Mouse (Mus musculus) MEL (cell line): ENCODE measurements around the gene Layn. TPM values are rescaled to one million over a fixed set of nuclear protein-coding genes. Genes with fewer than 3 reads are reported as not detected.

Experiments used
- DNase-seq: peaks from one replicate; pipeline ENCODE4 v3.0.0; 2011; ENCODE audit warnings: low read depth, low spot score
- H3K27ac ChIP-seq: 2 replicates; pipeline ENCODE4 v1.5.1; 2012; ENCODE audit warnings: low read depth, mild to moderate bottlenecking, control low read depth, low read length, moderate library complexity; ENCODE audit not compliant: control insufficient read depth
- H3K27me3 ChIP-seq, 2 experiments: fragments of 150-350 bp in 1 of 2; sonication (generic) in 1 of 2; 2 replicates each; pipeline ENCODE4 v1.6.1; 2012; ENCODE audit warnings: low read length in 2 of 2, mild to moderate bottlenecking in 2 of 2, improper control_type of control experiment in 1 of 2, moderate library complexity in 1 of 2; ENCODE audit not compliant: insufficient read depth in 2 of 2, control insufficient read depth in 1 of 2
- H3K36me3 ChIP-seq, 2 experiments: 2 replicates each; pipeline ENCODE4 v1.6.1; 2012 to 2014; ENCODE audit warnings: low read length in 2 of 2, improper control_type of control experiment in 1 of 2, inconsistent platforms in 1 of 2, mild to moderate bottlenecking in 1 of 2; ENCODE audit not compliant: insufficient read depth in 2 of 2, control insufficient read depth in 1 of 2
- H3K4me1 ChIP-seq, 2 experiments: fragments of 150-350 bp in 1 of 2; sonication (generic) in 1 of 2; 2 replicates each; pipeline ENCODE4 v1.6.1; 2012; ENCODE audit warnings: low read length in 2 of 2, improper control_type of control experiment in 1 of 2, mild to moderate bottlenecking in 1 of 2; ENCODE audit not compliant: insufficient read depth in 2 of 2, control insufficient read depth in 1 of 2
- H3K4me3 ChIP-seq, 2 experiments: fragments of 150-350 bp in 1 of 2; sonication (generic) in 1 of 2; 2 replicates each; pipeline ENCODE4 v1.5.1; 2012; ENCODE audit warnings: low read depth in 2 of 2, low read length in 2 of 2, mild to moderate bottlenecking in 2 of 2, moderate library complexity in 2 of 2, control low read depth in 1 of 2, improper control_type of control experiment in 1 of 2; ENCODE audit not compliant: control insufficient read depth in 1 of 2, insufficient read depth in 1 of 2
- H3K79me2 ChIP-seq: 2 replicates; pipeline ENCODE4 v1.6.1; 2012; ENCODE audit warnings: mild to moderate bottlenecking, low read length, moderate library complexity; ENCODE audit not compliant: control insufficient read depth, poor library complexity, insufficient read depth
- H3K9ac ChIP-seq: 2 replicates; pipeline ENCODE4 v1.6.1; 2012; ENCODE audit warnings: low read depth, mild to moderate bottlenecking, control low read depth, low read length, moderate library complexity; ENCODE audit not compliant: control insufficient read depth, poor library complexity, severe bottlenecking
- H3K9me3 ChIP-seq: fragments of 150-350 bp; sonication (generic); replicated peaks from 2 replicates; pipeline ENCODE4 v1.6.1; 2012; ENCODE audit warnings: mild to moderate bottlenecking, low read length, improper control_type of control experiment, moderate library complexity; ENCODE audit not compliant: insufficient read depth
- E2F4 ChIP-seq: IDR thresholded peaks from 2 replicates; pipeline ENCODE4 v1.6.1; 2011; ENCODE audit warnings: low read depth, low read length, improper control_type of control experiment, borderline replicate concordance
- EP300 ChIP-seq, 2 experiments: IDR thresholded peaks; 2 replicates each; pipeline ENCODE4 v1.6.1; 2011; ENCODE audit warnings: improper control_type of control experiment in 2 of 2, low read length in 2 of 2, low read depth in 1 of 2, mild to moderate bottlenecking in 1 of 2
- ETS1 ChIP-seq: IDR thresholded peaks from 2 replicates; pipeline ENCODE4 v1.6.1; 2012; ENCODE audit warnings: low read depth, mild to moderate bottlenecking, inconsistent platforms, low read length, improper control_type of control experiment, moderate library complexity
- GATA1 ChIP-seq: IDR thresholded peaks from 2 replicates; pipeline ENCODE4 v1.6.1; 2011; ENCODE audit warnings: low read depth, low read length, improper control_type of control experiment
- HCFC1 ChIP-seq: IDR thresholded peaks from 2 replicates; pipeline ENCODE4 v1.6.1; 2012; ENCODE audit warnings: low read depth, mild to moderate bottlenecking, inconsistent platforms, low read length, improper control_type of control experiment, moderate library complexity
- JUND ChIP-seq: IDR thresholded peaks from 2 replicates; pipeline ENCODE4 v1.6.1; 2011; ENCODE audit warnings: low read depth, mild to moderate bottlenecking, improper control_type of control experiment, low read length
- MXI1 ChIP-seq: IDR thresholded peaks from 2 replicates; pipeline ENCODE4 v1.6.1; 2011; ENCODE audit warnings: mild to moderate bottlenecking, low read depth, low read length, improper control_type of control experiment
- MYB ChIP-seq: IDR thresholded peaks from 2 replicates; pipeline ENCODE4 v1.6.1; 2011; ENCODE audit warnings: mild to moderate bottlenecking, low read depth, low read length, improper control_type of control experiment
- MYC ChIP-seq: IDR thresholded peaks from 2 replicates; pipeline ENCODE4 v1.6.1; 2011; ENCODE audit warnings: low read depth, mild to moderate bottlenecking, low read length, improper control_type of control experiment, moderate library complexity
- POLR2A ChIP-seq, 2 experiments: IDR thresholded peaks; 2 replicates each; pipeline ENCODE4 v1.6.1; 2011 to 2012; ENCODE audit warnings: low read length in 2 of 2, mild to moderate bottlenecking in 2 of 2, control low read depth in 1 of 2, improper control_type of control experiment in 1 of 2, low read depth in 1 of 2, moderate library complexity in 1 of 2; ENCODE audit not compliant: control insufficient read depth in 1 of 2, insufficient read depth in 1 of 2, poor library complexity in 1 of 2
- POLR2AphosphoS2 ChIP-seq: IDR thresholded peaks from 2 replicates; pipeline ENCODE4 v1.6.1; 2011; ENCODE audit warnings: low read length, improper control_type of control experiment
- SIN3A ChIP-seq: IDR thresholded peaks from 2 replicates; pipeline ENCODE4 v1.6.1; 2012; ENCODE audit warnings: low read length, improper control_type of control experiment, inconsistent platforms
- TAL1 ChIP-seq: IDR thresholded peaks from 2 replicates; pipeline ENCODE4 v1.6.1; 2012; ENCODE audit warnings: mild to moderate bottlenecking, inconsistent platforms, low read length, moderate library complexity, mixed read lengths
- TBP ChIP-seq: IDR thresholded peaks from 2 replicates; pipeline ENCODE4 v1.8.0; 2011; ENCODE audit warnings: low read depth, low read length, improper control_type of control experiment
- TCF12 ChIP-seq: IDR thresholded peaks from 2 replicates; pipeline ENCODE4 v1.6.1; 2014; ENCODE audit warnings: low read depth, mild to moderate bottlenecking, inconsistent platforms, low read length, improper control_type of control experiment, moderate library complexity
- UBTF ChIP-seq: IDR thresholded peaks from 2 replicates; pipeline ENCODE4 v1.6.1; 2012; ENCODE audit warnings: low read depth, mild to moderate bottlenecking, inconsistent platforms, low read length, improper control_type of control experiment, moderate library complexity, borderline replicate concordance; ENCODE audit not compliant: insufficient read depth
- USF1 ChIP-seq: IDR thresholded peaks from 2 replicates; pipeline ENCODE4 v1.6.1; 2014; ENCODE audit warnings: low read depth, mild to moderate bottlenecking, inconsistent platforms, low read length, improper control_type of control experiment, moderate library complexity
- ZKSCAN1 ChIP-seq: IDR thresholded peaks from 2 replicates; pipeline ENCODE4 v1.6.1; 2012; ENCODE audit warnings: low read depth, mild to moderate bottlenecking, inconsistent platforms, low read length, improper control_type of control experiment, moderate library complexity
- ZMIZ1 ChIP-seq: IDR thresholded peaks from 2 replicates; pipeline ENCODE4 v1.6.1; 2012; ENCODE audit warnings: low read depth, mild to moderate bottlenecking, inconsistent platforms, low read length, improper control_type of control experiment, moderate library complexity
- polyA plus RNA-seq, 2 experiments: library from polyadenylated mRNA; stranded (reverse) in 1 of 2; unstranded in 1 of 2; fragments of >175 nt in 1 of 2; fragments of >200 nt in 1 of 2; gene quantifications; 2 replicates each; pipeline versions ENCODE4 v1.2.1 to v1.2.4; 2012; ENCODE audit warnings: low replicate concordance in 2 of 2, low read depth in 1 of 2; ENCODE audit not compliant: insufficient read length in 2 of 2, insufficient read depth in 1 of 2, missing spikeins in 1 of 2
- total RNA-seq: library from RNA; depleted of rRNA; stranded (reverse); fragments of 300-350 nt; gene quantifications from 2 replicates; pipeline ENCODE4 v1.2.3, GENCODE M21; 2012

The Layn gene
- total and polyA plus RNA-seq, 3 experiments: not detected

DNA sequence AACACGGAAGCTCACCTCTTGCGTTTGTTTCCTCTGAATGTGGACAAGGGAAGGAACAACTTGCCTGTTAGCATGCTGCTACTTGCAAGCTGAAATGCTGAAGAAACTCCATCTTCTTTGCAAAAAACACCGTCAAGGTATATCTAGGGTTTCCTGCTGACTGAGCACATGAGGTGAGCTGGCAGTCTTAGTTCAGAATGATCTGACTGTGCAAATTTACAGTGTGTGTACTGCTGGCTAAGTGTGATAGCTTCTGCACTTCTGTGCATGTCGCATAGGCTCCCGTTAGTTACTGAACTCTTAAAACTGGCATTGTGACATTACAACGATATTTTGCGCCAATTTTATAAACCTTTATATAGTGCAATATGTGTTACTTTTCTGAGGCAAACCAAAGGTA lies 57.2 kb downstream of the Layn start:
- peaks cover 0 to 26% of the 10 kb centered on the region in 2 experiments; a peak in 2 of 4 replicates for H3K36me3 ChIP-seq
- no peaks in the 10 kb centered on the region for H3K79me2 ChIP-seq
- no peaks in the 10 kb centered on the region for H3K27me3 ChIP-seq
- no peak for TF ChIP-seq TAL1
- TF ChIP-seq E2F4: no peak
- TF ChIP-seq USF1: no peak
- TF ChIP-seq MXI1: no peak
- no peak for TF ChIP-seq ETS1
- TF ChIP-seq ZMIZ1: no peak
- TF ChIP-seq TBP: no peak
- no peak for TF ChIP-seq MYB
- TF ChIP-seq, all 39 proteins: peak for 0
- Histone ChIP-seq H3K27ac (no peak overlapping the region), H3K9ac (no peak overlapping the region), H3K9me3 (no peaks in the 10 kb centered on the region), H3K4me1 (peaks cover 6 to 18% of the 10 kb centered on the region in 2 experiments), H3K4me3 (no peak overlapping the region)
- DNase-seq: no peak

DNA sequence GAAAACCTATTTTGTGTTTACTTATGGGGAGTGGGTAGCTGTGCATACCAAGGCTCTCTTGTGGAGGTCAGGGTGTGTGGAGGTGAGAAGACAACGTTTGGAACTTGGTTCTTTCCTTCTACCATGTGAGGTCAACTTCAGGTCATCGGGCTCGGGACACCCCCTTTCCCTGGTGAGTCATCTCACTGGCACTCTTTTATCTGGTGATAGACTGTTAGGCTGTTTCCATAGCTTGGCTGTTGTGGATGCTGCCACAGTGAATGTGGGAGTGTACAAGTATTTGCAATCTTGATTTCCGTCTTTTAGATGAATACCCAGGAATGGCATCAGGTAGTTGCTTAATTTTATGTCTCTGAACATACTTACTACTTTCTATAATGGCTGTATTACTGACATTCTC lies 61.2 kb downstream of the Layn start:
- H3K4me1 ChIP-seq: peaks cover 6 to 14% of the 10 kb centered on the region in 2 experiments
- peak overlapping the region; percentile 34; the same call in 1 of the 2 replicates for H3K27ac ChIP-seq
- H3K79me2 ChIP-seq: no peaks in the 10 kb centered on the region
- H3K9ac ChIP-seq: no peak overlapping the region
- no peaks in the 10 kb centered on the region for H3K27me3 ChIP-seq
- DNase-seq: peak; percentile 74
- no peaks in the 10 kb centered on the region for H3K9me3 ChIP-seq
- peaks cover 0 to 19% of the 10 kb centered on the region in 2 experiments; a peak in 2 of 4 replicates for H3K36me3 ChIP-seq
- H3K4me3 ChIP-seq: no peak overlapping the region
- 0 out of 2 replicates have a peak, but pooled peaks have one; percentile 22 for TF ChIP-seq MXI1
- TF ChIP-seq HCFC1: no peak
- TF ChIP-seq ETS1: peak; percentile 77
- TF ChIP-seq JUND: peak; percentile 92
- peak; percentile 85 for TF ChIP-seq EP300 (IDR thresholded peaks at IDR 0.05; ENCODE audit: low read depth in 1 of 2, low read length in 2 of 2)
- TF ChIP-seq USF1: no peak
- peak; percentile 51; the same call in 1 of the 2 replicates for TF ChIP-seq MYB
- TF ChIP-seq POLR2A (IDR thresholded peaks at IDR 0.05; ENCODE audit: control insufficient read depth in 1 of 2, insufficient read depth in 1 of 2, low read depth in 1 of 2, low read length in 2 of 2, poor library complexity in 1 of 2): no peak
- no peak for TF ChIP-seq ZKSCAN1
- peak; percentile 22; the same call in 1 of the 2 replicates for TF ChIP-seq SIN3A
- no peak for TF ChIP-seq UBTF
- no peak for TF ChIP-seq MYC
- peak; percentile 30; the same call in 1 of the 2 replicates for TF ChIP-seq TCF12
- TF ChIP-seq POLR2AphosphoS2: no peak
- TF ChIP-seq GATA1: peak; percentile 71
